ENCODE assay signal across 25 mouse cellular contexts in genomic region chr14:121453130-121453529, GRCm38 (mm10). TPM values are rescaled to one million over a fixed set of nuclear protein-coding genes. Genes with fewer than 3 reads are reported as not detected.
"Had no signal": no experiment of that assay in that cellular context is flagged by ENCODE, and none has a peak within 500 bp of the region (broad histone marks: within the 10 kb centered on the region; RNA-seq: fewer than 3 reads in every experiment).

No protein-coding gene starts in this region.

- DNase-seq: kidney, adult 2 months; kidney, postnatal 25 days; layer of hippocampus, postnatal 36 days; liver, embryonic 13.5 days; lung, adult 2 months; lung, postnatal 14 days; lung, postnatal 4 days; midbrain, embryonic 14.5 days; right cerebral cortex, adult 18-20 months; right cerebral cortex, postnatal 14 days; right cerebral cortex, postnatal 4 days; thymus, adult 18-20 months; thymus, postnatal 36 days had no signal

- H3K27me3 ChIP-seq: kidney, embryonic 15.5 days had no signal

- H3K9me3 ChIP-seq: liver, embryonic 13.5 days had no signal

- H3K4me2 ChIP-seq: kidney, embryonic 15.5 days; liver, embryonic 13.5 days; midbrain, embryonic 11.5 days had no signal

- H3K27ac ChIP-seq: kidney, embryonic 15.5 days; left cerebral cortex, adult 2 months; liver, embryonic 13.5 days; stomach, postnatal 0 days had no signal

- H3K9ac ChIP-seq: kidney, embryonic 15.5 days; liver, embryonic 13.5 days had no signal

- H3K36me3 ChIP-seq: kidney, embryonic 15.5 days; liver, embryonic 13.5 days had no signal

- H3K4me3 ChIP-seq: kidney, embryonic 15.5 days; left cerebral cortex, adult 2 months; liver, embryonic 13.5 days had no signal

RNA-seq across cellular contexts. Expression of gene Slc15a1, which starts 51.9 kb away (rescaled TPM):
- total RNA-seq: layer of hippocampus, adult 8-10 months; layer of hippocampus, postnatal 36 days; left cerebral cortex, adult 2 months; left cerebral cortex, postnatal 36 days; liver, adult 2 months; megakaryocyte progenitor cell, adult 5-6 weeks had no signal
- polyA plus RNA-seq: limb, embryonic 11.5 days; liver, adult 2 months; liver, embryonic 13.5 days; midbrain, embryonic 11.5 days; midbrain, embryonic 14.5 days; neural tube, embryonic 11.5 days; neural tube, embryonic 14.5 days; stomach, embryonic 14.5 days had no signal
